Mouse (Mus musculus) kidney, postnatal 0 days (tissue): ENCODE data around the gene Smyd2. TPM values are rescaled to one million over a fixed set of nuclear protein-coding genes. Genes with fewer than 3 reads are reported as not detected.

ENCODE experiments used
- ATAC-seq: fragments of 200-750 bp; cut with Nextera tagmentation; replicated peaks from 2 replicates; pipeline ENCODE4 v1.8.0; 2017; ENCODE audit warnings: low read depth, moderate number of reproducible peaks, moderate TSS enrichment, moderate library complexity; ENCODE audit not compliant: low FRiP score
- DNase-seq: peaks from one replicate; pipeline ENCODE4 v3.0.0-alpha.2; 2016; ENCODE audit warnings: low spot score
- H3K27ac ChIP-seq: fragments of 300-500 bp; sonication (generic); 2 replicates; pipeline ENCODE4 v1.5.1; 2014; ENCODE audit warnings: mild to moderate bottlenecking
- H3K27me3 ChIP-seq: fragments of 300-500 bp; sonication (generic); 2 replicates; pipeline ENCODE4 v1.6.1; 2014; ENCODE audit warnings: low read length, mixed read lengths; ENCODE audit not compliant: insufficient read depth
- H3K36me3 ChIP-seq: fragments of 300-500 bp; sonication (generic); 2 replicates; pipeline ENCODE4 v1.6.1; 2014; ENCODE audit warnings: low read length, mixed read lengths; ENCODE audit not compliant: insufficient read depth
- H3K4me1 ChIP-seq: fragments of 300-500 bp; sonication (generic); replicated peaks from 2 replicates; pipeline ENCODE4 v1.6.1; 2014; ENCODE audit warnings: antibody characterized with exemption, low read length, mixed read lengths; ENCODE audit not compliant: insufficient read depth
- H3K4me2 ChIP-seq: fragments of 300-500 bp; sonication (generic); 2 replicates; pipeline ENCODE4 v1.6.1; 2014; ENCODE audit warnings: mild to moderate bottlenecking, low read length, moderate library complexity, mixed read lengths
- H3K4me3 ChIP-seq: fragments of 300-500 bp; sonication (generic); replicated peaks from 2 replicates; pipeline ENCODE4 v1.5.1; 2014; ENCODE audit warnings: low read depth, low read length
- H3K9ac ChIP-seq: fragments of 300-500 bp; sonication (generic); 2 replicates; pipeline ENCODE4 v1.6.1; 2014; ENCODE audit warnings: low read depth, low read length
- H3K9me3 ChIP-seq: fragments of 300-500 bp; sonication (generic); replicated peaks from 2 replicates; pipeline ENCODE4 v1.6.1; 2016; ENCODE audit warnings: low read length, inconsistent platforms, mixed read lengths
- CTCF ChIP-seq: IDR thresholded peaks from 2 replicates; pipeline ENCODE4 v1.5.1; 2016; ENCODE audit warnings: antibody characterized with exemption, low read depth, mild to moderate bottlenecking, moderate library complexity
- WGBS: fragments of 180-500 bp; shearing (Covaris S2); extraction: QIAGEN DNeasy Blood & Tissue Kit; methylation state at CpG from one replicate; pipeline ENCODE4 v1.1.7; 2014; 5-methylcytosine and 5-hydroxymethylcytosine counted together
- polyA plus RNA-seq: library from polyadenylated mRNA; unstranded; fragments of >200 nt; fragmentation: Nextera tagmentation; extraction: Ambion mirVana; gene quantifications from 2 replicates; pipeline ENCODE4 v1.2.1, GENCODE M21; 2015

The Smyd2 gene
- polyA plus RNA-seq, 1 experiment from 2014 or later, result 70.4 TPM

DNA sequence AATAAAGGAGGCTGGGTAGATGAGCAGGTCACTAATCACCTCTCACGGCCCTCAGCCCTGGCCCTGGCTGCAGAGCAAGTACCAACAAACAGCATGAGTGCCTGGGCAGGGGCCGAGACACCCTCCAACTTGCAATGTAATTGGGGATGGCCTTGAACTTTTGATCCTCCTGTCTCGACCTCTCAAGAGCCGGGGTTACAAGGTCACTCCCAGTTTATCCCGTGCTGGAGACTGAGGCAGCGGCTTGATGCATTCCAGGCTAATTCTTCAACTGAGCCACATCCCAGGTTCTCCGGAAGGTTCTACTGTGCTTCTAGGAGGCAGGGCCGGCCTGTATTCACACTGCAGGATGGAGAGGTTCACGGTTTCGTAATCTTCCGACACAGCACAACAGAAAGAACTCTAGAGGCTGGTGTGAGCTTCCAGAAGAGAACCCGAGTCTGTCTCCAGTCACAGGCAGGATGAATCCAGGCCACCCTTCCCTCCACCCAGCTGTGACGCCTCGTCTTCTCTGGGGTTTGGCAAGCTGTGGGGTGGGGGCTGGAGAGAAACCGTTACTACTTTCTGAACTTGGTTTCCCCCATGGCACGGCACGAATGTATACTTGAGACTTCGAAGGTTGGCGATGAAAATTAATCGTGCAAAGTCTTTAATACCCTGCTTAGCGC, 8.9 kb downstream of the Smyd2 start:
- DNase-seq, result no peak
- H3K36me3 ChIP-seq, result no peaks in the 10 kb centered on the region
- H3K4me1 ChIP-seq, result 0 out of 2 replicates have a peak, but pooled peaks cover 5% of the 10 kb centered on the region
- H3K4me3 ChIP-seq, result no peak overlapping the region
- no peak for TF ChIP-seq CTCF
- no peak overlapping the region for H3K9ac ChIP-seq
- WGBS, result 88% methylated on average over 21 of the region's 21 CpGs
- no peak for ATAC-seq
- H3K9me3 ChIP-seq, result no peaks in the 10 kb centered on the region
- no peaks in the 10 kb centered on the region for H3K27me3 ChIP-seq
- no peak overlapping the region for H3K27ac ChIP-seq
- no peak overlapping the region for H3K4me2 ChIP-seq

GRCm38 (mm10) chr1:189910685-189911345, 11.3 kb downstream of the Smyd2 start:
- 56% methylated on average over 13 of the region's 13 CpGs for WGBS
- H3K27me3 ChIP-seq, result no peaks in the 10 kb centered on the region
- ATAC-seq (no peak), DNase-seq (peak; percentile 21)
- H3K4me1 ChIP-seq, result 0 out of 2 replicates have a peak, but pooled peaks cover 5% of the 10 kb centered on the region
- no peak for TF ChIP-seq CTCF
- H3K9me3 ChIP-seq, result no peaks in the 10 kb centered on the region
- H3K27ac ChIP-seq, result no peak overlapping the region
- no peak overlapping the region for H3K4me2 ChIP-seq
- H3K36me3 ChIP-seq, result no peaks in the 10 kb centered on the region
- no peak overlapping the region for H3K9ac ChIP-seq
- no peak overlapping the region for H3K4me3 ChIP-seq

GRCm38 (mm10) chr1:189903169-189903568, 19.0 kb downstream of the Smyd2 start:
- no peak overlapping the region for H3K4me3 ChIP-seq
- ATAC-seq, result no peak
- no peak overlapping the region for H3K4me2 ChIP-seq
- 68% methylated on average over 11 of the region's 11 CpGs for WGBS
- no peak for TF ChIP-seq CTCF
- no peaks in the 10 kb centered on the region for H3K36me3 ChIP-seq
- H3K27ac ChIP-seq, result no peak overlapping the region
- H3K9ac ChIP-seq, result no peak overlapping the region
- H3K4me1 ChIP-seq, result no peaks in the 10 kb centered on the region
- no peaks in the 10 kb centered on the region for H3K9me3 ChIP-seq
- DNase-seq, result no peak
- H3K27me3 ChIP-seq, result no peaks in the 10 kb centered on the region

DNA sequence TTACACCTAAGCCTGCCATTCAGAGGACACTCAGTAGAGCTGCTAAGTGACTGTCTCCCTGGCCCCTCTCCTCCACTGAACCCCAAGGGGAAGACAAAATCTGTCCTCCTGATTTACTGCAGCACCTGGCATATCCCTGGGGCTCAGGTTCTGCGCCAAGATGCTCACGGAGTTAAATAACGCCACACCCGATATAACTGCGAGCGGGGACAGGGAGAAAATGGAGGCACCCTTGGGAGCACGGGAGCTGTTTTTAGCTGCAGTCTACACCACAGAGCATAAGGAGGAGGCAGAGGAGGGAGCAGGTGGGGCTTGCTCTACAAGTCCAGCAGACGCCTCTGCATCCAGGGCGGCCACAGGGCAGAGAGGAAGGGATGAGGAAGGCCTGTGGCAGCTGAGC, 19.8 kb downstream of the Smyd2 start:
- H3K4me1 ChIP-seq, result no peaks in the 10 kb centered on the region
- 85% methylated on average over 9 of the region's 9 CpGs for WGBS
- no peaks in the 10 kb centered on the region for H3K9me3 ChIP-seq
- no peaks in the 10 kb centered on the region for H3K27me3 ChIP-seq
- no peak overlapping the region for H3K4me3 ChIP-seq
- no peaks in the 10 kb centered on the region for H3K36me3 ChIP-seq
- H3K4me2 ChIP-seq, result no peak overlapping the region
- TF ChIP-seq CTCF, result no peak
- no peak overlapping the region for H3K27ac ChIP-seq
- ATAC-seq (no peak), DNase-seq (no peak)
- H3K9ac ChIP-seq, result no peak overlapping the region

DNA sequence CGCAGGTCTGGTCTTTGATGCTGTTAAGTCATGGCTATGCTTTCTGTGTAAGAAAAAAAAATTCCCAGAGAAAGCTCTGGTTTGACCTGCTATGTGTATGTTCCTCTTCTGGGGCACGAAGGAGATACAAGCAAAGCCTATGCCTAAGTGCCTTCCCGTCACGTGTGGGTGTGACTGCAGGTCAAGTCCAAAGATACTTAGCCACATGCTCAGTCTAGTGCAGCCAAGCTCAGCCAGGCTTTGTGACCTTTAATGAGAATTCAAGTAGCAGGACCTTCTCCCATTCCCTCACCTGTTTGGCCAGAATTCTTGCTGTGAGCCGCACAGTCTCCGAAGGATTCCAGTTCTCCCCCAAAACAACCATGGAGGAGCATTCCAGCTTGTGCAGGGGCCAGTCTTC, 22.6 kb downstream of the Smyd2 start:
- Histone ChIP-seq H3K4me2 (no peak overlapping the region), H3K4me3 (no peak overlapping the region), H3K36me3 (peaks cover 12% of the 10 kb centered on the region; the same call in 1 of the 2 replicates), H3K4me1 (no peaks in the 10 kb centered on the region), H3K27ac (no peak overlapping the region), H3K9ac (no peak overlapping the region), H3K27me3 (no peaks in the 10 kb centered on the region), H3K9me3 (no peaks in the 10 kb centered on the region)
- no peak for TF ChIP-seq CTCF
- ATAC-seq (peak; percentile 69), DNase-seq (peak; percentile 65)
- 57% methylated on average over 6 of the region's 6 CpGs for WGBS

- ATAC-seq (no peak), DNase-seq (peak; percentile 42)
- 63% methylated on average over 13 of the region's 13 CpGs for WGBS
- no peaks in the 10 kb centered on the region for H3K9me3 ChIP-seq
- H3K27me3 ChIP-seq, result no peaks in the 10 kb centered on the region
- no peak for TF ChIP-seq CTCF
- no peak overlapping the region for H3K4me2 ChIP-seq
- no peak overlapping the region for H3K27ac ChIP-seq
- H3K36me3 ChIP-seq, result peaks cover 12% of the 10 kb centered on the region; the same call in 1 of the 2 replicates
- no peak overlapping the region for H3K4me3 ChIP-seq
- H3K4me1 ChIP-seq, result no peaks in the 10 kb centered on the region
- no peak overlapping the region for H3K9ac ChIP-seq
These were observed 23.5 kb downstream of the Smyd2 start for GRCm38 (mm10) chr1:189898708-189899107.
